Comparison of ENCODE assay signal across 8 mouse cellular contexts in genomic region chr6:71803609-71804008, GRCm38 (mm10). TPM values are rescaled to one million over a fixed set of nuclear protein-coding genes. Genes with fewer than 3 reads are reported as not detected.
DNase-seq lines count a peak whose midpoint lies in the region; ATAC-seq and TF ChIP-seq lines count a peak whose summit lies in the region.

No protein-coding gene starts in this region.

- H3K4me3 ChIP-seq in embryonic facial prominence, embryonic 12.5 days: no peak overlapping the region
- H3K4me3 ChIP-seq in embryonic facial prominence, embryonic 10.5 days: no peak overlapping the region
- H3K4me3 ChIP-seq in intestine, embryonic 16.5 days (ENCODE audit: low read length): no peak overlapping the region
- H3K4me3 ChIP-seq in intestine, embryonic 15.5 days (replicated peaks): no peak overlapping the region
- no peak overlapping the region for H3K4me3 ChIP-seq in forebrain, postnatal 0 days (ENCODE audit: low read depth, low read length)
- H3K4me3 ChIP-seq in midbrain, embryonic 14.5 days (replicated peaks; ENCODE audit: low read depth, low read length): no peak overlapping the region

- no peak overlapping the region for H3K27ac ChIP-seq in embryonic facial prominence, embryonic 12.5 days
- no peak overlapping the region for H3K27ac ChIP-seq in embryonic facial prominence, embryonic 10.5 days (replicated peaks)
- no peak overlapping the region for H3K27ac ChIP-seq in intestine, embryonic 16.5 days (ENCODE audit: low read length)
- H3K27ac ChIP-seq in intestine, embryonic 15.5 days: no peak overlapping the region
- peak overlapping the region; percentile 57 for H3K27ac ChIP-seq in forebrain, postnatal 0 days (ENCODE audit: low read depth, low read length)
- H3K27ac ChIP-seq in midbrain, embryonic 14.5 days (replicated peaks; ENCODE audit: low read depth, low read length): peak overlapping the region; percentile 33; the same call in 1 of the 2 replicates

- H3K36me3 ChIP-seq in embryonic facial prominence, embryonic 12.5 days: no peaks in the 10 kb centered on the region
- H3K36me3 ChIP-seq in embryonic facial prominence, embryonic 10.5 days (replicated peaks): no peaks in the 10 kb centered on the region
- H3K36me3 ChIP-seq in intestine, embryonic 16.5 days (ENCODE audit: control insufficient read depth, insufficient read depth, low read length): no peaks in the 10 kb centered on the region
- no peaks in the 10 kb centered on the region for H3K36me3 ChIP-seq in intestine, embryonic 15.5 days
- H3K36me3 ChIP-seq in forebrain, postnatal 0 days (ENCODE audit: insufficient read depth): peaks cover 41% of the 10 kb centered on the region
- peaks cover 37% of the 10 kb centered on the region for H3K36me3 ChIP-seq in midbrain, embryonic 14.5 days (ENCODE audit: control insufficient read depth, insufficient read depth, low read length)

- no peak overlapping the region for H3K9ac ChIP-seq in embryonic facial prominence, embryonic 12.5 days
- no peak overlapping the region for H3K9ac ChIP-seq in intestine, embryonic 16.5 days (ENCODE audit: low read depth, low read length)
- no peak overlapping the region for H3K9ac ChIP-seq in intestine, embryonic 15.5 days
- no peak overlapping the region for H3K9ac ChIP-seq in forebrain, postnatal 0 days
- H3K9ac ChIP-seq in midbrain, embryonic 14.5 days (replicated peaks; ENCODE audit: low read length): no peak overlapping the region

- TF ChIP-seq CTCF in forebrain, postnatal 0 days (IDR thresholded peaks at IDR 0.05; ENCODE audit: low read depth): no peak

- no peak for DNase-seq in embryonic facial prominence, embryonic 10.5 days (ENCODE audit: low spot score)
- no peak for DNase-seq in forebrain, postnatal 0 days
- no peak for DNase-seq in midbrain, embryonic 14.5 days
- no peak for DNase-seq in right cerebral cortex, adult 2 months (ENCODE audit: low spot score in 2 of 2)
- DNase-seq in retina, postnatal 1 day: no peak

- H3K27me3 ChIP-seq in embryonic facial prominence, embryonic 12.5 days: no peaks in the 10 kb centered on the region
- H3K27me3 ChIP-seq in embryonic facial prominence, embryonic 10.5 days (replicated peaks; ENCODE audit: low read depth, poor library complexity, severe bottlenecking): no peaks in the 10 kb centered on the region
- H3K27me3 ChIP-seq in intestine, embryonic 16.5 days (replicated peaks; ENCODE audit: control insufficient read depth, insufficient read depth, low read length): no peaks in the 10 kb centered on the region
- H3K27me3 ChIP-seq in intestine, embryonic 15.5 days (replicated peaks): no peaks in the 10 kb centered on the region
- H3K27me3 ChIP-seq in forebrain, postnatal 0 days (ENCODE audit: insufficient read depth, low read length): no peaks in the 10 kb centered on the region
- H3K27me3 ChIP-seq in midbrain, embryonic 14.5 days (ENCODE audit: control insufficient read depth, insufficient read depth, low read length): no peaks in the 10 kb centered on the region

- H3K4me1 ChIP-seq in embryonic facial prominence, embryonic 12.5 days: no peaks in the 10 kb centered on the region
- H3K4me1 ChIP-seq in embryonic facial prominence, embryonic 10.5 days: peaks cover 4% of the 10 kb centered on the region; the same call in 1 of the 2 replicates
- no peaks in the 10 kb centered on the region for H3K4me1 ChIP-seq in intestine, embryonic 16.5 days (ENCODE audit: control insufficient read depth, insufficient read depth, low read length)
- H3K4me1 ChIP-seq in intestine, embryonic 15.5 days (replicated peaks): no peaks in the 10 kb centered on the region
- H3K4me1 ChIP-seq in forebrain, postnatal 0 days (ENCODE audit: insufficient read depth): no peaks in the 10 kb centered on the region
- H3K4me1 ChIP-seq in midbrain, embryonic 14.5 days (ENCODE audit: control insufficient read depth, insufficient read depth, low read length): no peaks in the 10 kb centered on the region

- peak; percentile 30; the same call in 1 of the 2 replicates for ATAC-seq in embryonic facial prominence, embryonic 12.5 days (ENCODE audit: insufficient number of reproducible peaks, insufficient read depth, low FRiP score, low TSS enrichment)
- 0 out of 2 replicates have a peak, but pooled peaks have one; percentile 14 for ATAC-seq in intestine, embryonic 16.5 days
- ATAC-seq in intestine, embryonic 15.5 days: no peak; the same call in 1 of the 2 replicates
- ATAC-seq in forebrain, postnatal 0 days: peak; percentile 38
- ATAC-seq in midbrain, embryonic 14.5 days (ENCODE audit: low FRiP score, low TSS enrichment): no peak

- H3K9me3 ChIP-seq in embryonic facial prominence, embryonic 12.5 days: no peaks in the 10 kb centered on the region
- no peaks in the 10 kb centered on the region for H3K9me3 ChIP-seq in embryonic facial prominence, embryonic 10.5 days
- H3K9me3 ChIP-seq in intestine, embryonic 16.5 days (ENCODE audit: control insufficient read depth, low read length): no peaks in the 10 kb centered on the region
- no peaks in the 10 kb centered on the region for H3K9me3 ChIP-seq in intestine, embryonic 15.5 days
- H3K9me3 ChIP-seq in forebrain, postnatal 0 days (ENCODE audit: low read length): no peaks in the 10 kb centered on the region
- H3K9me3 ChIP-seq in midbrain, embryonic 14.5 days (ENCODE audit: control insufficient read depth, low read length): no peaks in the 10 kb centered on the region

- no peak overlapping the region for H3K4me2 ChIP-seq in embryonic facial prominence, embryonic 12.5 days (replicated peaks)
- no peak overlapping the region for H3K4me2 ChIP-seq in intestine, embryonic 16.5 days (ENCODE audit: low read depth, low read length)
- no peak overlapping the region for H3K4me2 ChIP-seq in intestine, embryonic 15.5 days (replicated peaks)
- H3K4me2 ChIP-seq in forebrain, postnatal 0 days (ENCODE audit: low read depth): no peak overlapping the region
- H3K4me2 ChIP-seq in midbrain, embryonic 14.5 days (ENCODE audit: low read length): no peak overlapping the region

- 95% methylated on average over 1 of the region's 1 CpGs for WGBS in embryonic facial prominence, embryonic 12.5 days
- 89% methylated on average over 1 of the region's 1 CpGs for WGBS in embryonic facial prominence, embryonic 10.5 days
- 88% methylated on average over 1 of the region's 1 CpGs for WGBS in intestine, embryonic 16.5 days
- 85% methylated on average over 1 of the region's 1 CpGs for WGBS in intestine, embryonic 15.5 days
- 92% methylated on average over 1 of the region's 1 CpGs for WGBS in forebrain, postnatal 0 days
- WGBS in midbrain, embryonic 14.5 days: 83% methylated on average over 1 of the region's 1 CpGs

RNA-seq across cellular contexts. Expression of gene Mrpl35, which starts 23.2 kb away (rescaled TPM):
- 55.5 and 57.5 TPM in 2 replicates for polyA plus RNA-seq in embryonic facial prominence, embryonic 12.5 days (2016; fragmentation: Nextera tagmentation; extraction: Ambion mirVana)
- polyA plus RNA-seq in embryonic facial prominence, embryonic 10.5 days (2016; fragmentation: Nextera tagmentation; extraction: Ambion mirVana): 70.8 and 71.8 TPM in 2 replicates
- 66.5 and 77.4 TPM in 2 replicates for polyA plus RNA-seq in intestine, embryonic 16.5 days (2015; fragmentation: Nextera tagmentation; extraction: Ambion mirVana)
- polyA plus RNA-seq in intestine, embryonic 15.5 days (2015; fragmentation: Nextera tagmentation; extraction: Ambion mirVana): 74.3 and 74.8 TPM in 2 replicates
- total RNA-seq in forebrain, postnatal 0 days (2014; rRNA removed): 8.3 and 9.4 TPM in 2 replicates
- polyA plus RNA-seq in forebrain, postnatal 0 days (2015; fragmentation: Nextera tagmentation; extraction: Ambion mirVana): 55.7 and 59.8 TPM in 2 replicates
- 40.4 and 41.1 TPM in 2 replicates for polyA plus RNA-seq in midbrain, embryonic 14.5 days (2014; fragmentation: Nextera tagmentation; extraction: Ambion mirVana)

RNA-seq across cellular contexts. Expression of gene Immt, which starts 27.5 kb away (rescaled TPM):
- polyA plus RNA-seq in embryonic facial prominence, embryonic 12.5 days (2016; fragmentation: Nextera tagmentation; extraction: Ambion mirVana): 161 and 173 TPM in 2 replicates
- 215 and 220 TPM in 2 replicates for polyA plus RNA-seq in embryonic facial prominence, embryonic 10.5 days (2016; fragmentation: Nextera tagmentation; extraction: Ambion mirVana)
- 268 TPM in 2 replicates for polyA plus RNA-seq in intestine, embryonic 16.5 days (2015; fragmentation: Nextera tagmentation; extraction: Ambion mirVana)
- polyA plus RNA-seq in intestine, embryonic 15.5 days (2015; fragmentation: Nextera tagmentation; extraction: Ambion mirVana): 241 and 242 TPM in 2 replicates
- total RNA-seq in forebrain, postnatal 0 days (2014; rRNA removed): 120 TPM in 2 replicates
- 136 and 142 TPM in 2 replicates for polyA plus RNA-seq in forebrain, postnatal 0 days (2015; fragmentation: Nextera tagmentation; extraction: Ambion mirVana)
- polyA plus RNA-seq in midbrain, embryonic 14.5 days (2014; fragmentation: Nextera tagmentation; extraction: Ambion mirVana): 161 and 173 TPM in 2 replicates

Comparison
In these comparisons a context has a peak if more than half of its experiments do, and no peak if none do; other contexts are left out.
1. ATAC-seq: peak in embryonic facial prominence, embryonic 12.5 days (single experiment), intestine, embryonic 16.5 days (single experiment) and forebrain, postnatal 0 days (single experiment); none in intestine, embryonic 15.5 days (single experiment) and midbrain, embryonic 14.5 days (single experiment).
2. H3K27ac ChIP-seq: peak in forebrain, postnatal 0 days (single experiment) and midbrain, embryonic 14.5 days (single experiment); none in embryonic facial prominence, embryonic 12.5 days (single experiment), embryonic facial prominence, embryonic 10.5 days (single experiment), intestine, embryonic 16.5 days (single experiment) and intestine, embryonic 15.5 days (single experiment).